Comparison of ENCODE assay signal across 14 mouse cellular contexts in genomic region chr17:56212676-56213075, GRCm38 (mm10). TPM values are rescaled to one million over a fixed set of nuclear protein-coding genes. Genes with fewer than 3 reads are reported as not detected.
DNase-seq lines count a peak whose midpoint lies in the region; ATAC-seq and TF ChIP-seq lines count a peak whose summit lies in the region.
"Had no signal": no experiment of that assay in that cellular context is flagged by ENCODE, and none has a peak within 500 bp of the region (broad histone marks: within the 10 kb centered on the region; RNA-seq: fewer than 3 reads in every experiment).

No protein-coding gene starts in this region.

- no peak overlapping the region for H3K4me2 ChIP-seq in intestine, embryonic 15.5 days (replicated peaks)
- no peak overlapping the region for H3K4me2 ChIP-seq in intestine, postnatal 0 days (replicated peaks; ENCODE audit: low read depth)
- H3K4me2 ChIP-seq in liver, embryonic 13.5 days = no peak overlapping the region; the same call in 1 of the 2 replicates
- no peak overlapping the region for H3K4me2 ChIP-seq in forebrain, embryonic 13.5 days
- H3K4me2 ChIP-seq in hindbrain, postnatal 0 days (ENCODE audit: low read depth, low read length) = no peak overlapping the region
- H3K4me2 ChIP-seq: embryonic facial prominence, embryonic 15.5 days; hindbrain, embryonic 13.5 days had no signal

- 25% methylated on average over 6 of the region's 6 CpGs for WGBS in intestine, embryonic 15.5 days
- WGBS in intestine, postnatal 0 days = 30% methylated on average over 6 of the region's 6 CpGs
- WGBS in liver, embryonic 13.5 days (ENCODE audit: insufficient replicate concordance) = 34% methylated on average over 6 of the region's 6 CpGs
- 80% methylated on average over 6 of the region's 6 CpGs for WGBS in forebrain, embryonic 13.5 days
- WGBS in hindbrain, postnatal 0 days = 79% methylated on average over 6 of the region's 6 CpGs

- DNase-seq in liver, embryonic 13.5 days = no peak
- DNase-seq in lung, postnatal 25 days (ENCODE audit: low spot score) = peak; percentile 57
- no peak for DNase-seq in hindbrain, postnatal 0 days (ENCODE audit: low spot score)
- DNase-seq in gastrocnemius, adult 8-10 months (ENCODE audit: low spot score in 2 of 2) = no peak
- DNase-seq: cerebellum, adult 11 months; heart, adult 2 months; kidney, adult 18-20 months; spleen, adult 18-20 months had no signal

- no peak overlapping the region for H3K4me3 ChIP-seq in intestine, embryonic 15.5 days (replicated peaks)
- H3K4me3 ChIP-seq in intestine, postnatal 0 days (ENCODE audit: low read depth, low read length) = no peak overlapping the region
- H3K4me3 ChIP-seq in liver, embryonic 13.5 days (replicated peaks) = no peak overlapping the region
- H3K4me3 ChIP-seq in forebrain, embryonic 13.5 days = no peak overlapping the region
- no peak overlapping the region for H3K4me3 ChIP-seq in hindbrain, postnatal 0 days (ENCODE audit: low read length)
- H3K4me3 ChIP-seq: embryonic facial prominence, embryonic 15.5 days; heart, adult 2 months; hindbrain, embryonic 13.5 days had no signal

- no peaks in the 10 kb centered on the region for H3K27me3 ChIP-seq in intestine, embryonic 15.5 days (replicated peaks)
- no peaks in the 10 kb centered on the region for H3K27me3 ChIP-seq in intestine, postnatal 0 days (replicated peaks; ENCODE audit: control insufficient read depth, insufficient read depth, low read length)
- H3K27me3 ChIP-seq in liver, embryonic 13.5 days = no peaks in the 10 kb centered on the region
- no peaks in the 10 kb centered on the region for H3K27me3 ChIP-seq in forebrain, embryonic 13.5 days
- no peaks in the 10 kb centered on the region for H3K27me3 ChIP-seq in hindbrain, postnatal 0 days (ENCODE audit: insufficient read depth, low read length)
- H3K27me3 ChIP-seq: embryonic facial prominence, embryonic 15.5 days; hindbrain, embryonic 13.5 days had no signal

- H3K27ac ChIP-seq in intestine, embryonic 15.5 days = no peak overlapping the region
- no peak overlapping the region for H3K27ac ChIP-seq in intestine, postnatal 0 days (ENCODE audit: low read depth, low read length)
- peak overlapping the region; percentile 73 for H3K27ac ChIP-seq in liver, embryonic 13.5 days
- H3K27ac ChIP-seq in forebrain, embryonic 13.5 days = no peak overlapping the region
- H3K27ac ChIP-seq in hindbrain, postnatal 0 days = no peak overlapping the region
- H3K27ac ChIP-seq: embryonic facial prominence, embryonic 15.5 days; hindbrain, embryonic 13.5 days had no signal

- H3K4me1 ChIP-seq in intestine, embryonic 15.5 days (replicated peaks) = peaks cover 15% of the 10 kb centered on the region
- H3K4me1 ChIP-seq in intestine, postnatal 0 days (replicated peaks; ENCODE audit: control insufficient read depth, insufficient read depth, low read length) = peaks cover under 1% of the 10 kb centered on the region; the same call in 1 of the 2 replicates
- peaks cover 51% of the 10 kb centered on the region for H3K4me1 ChIP-seq in liver, embryonic 13.5 days (replicated peaks)
- peaks cover 23% of the 10 kb centered on the region for H3K4me1 ChIP-seq in forebrain, embryonic 13.5 days
- H3K4me1 ChIP-seq in hindbrain, postnatal 0 days (ENCODE audit: insufficient read depth, low read length) = peaks cover 12% of the 10 kb centered on the region

- H3K9ac ChIP-seq in intestine, embryonic 15.5 days = no peak overlapping the region
- no peak overlapping the region for H3K9ac ChIP-seq in intestine, postnatal 0 days (ENCODE audit: low read depth, low read length)
- H3K9ac ChIP-seq in liver, embryonic 13.5 days = no peak overlapping the region
- no peak overlapping the region for H3K9ac ChIP-seq in forebrain, embryonic 13.5 days
- no peak overlapping the region for H3K9ac ChIP-seq in hindbrain, postnatal 0 days (replicated peaks; ENCODE audit: low read length)
- H3K9ac ChIP-seq: embryonic facial prominence, embryonic 15.5 days; hindbrain, embryonic 13.5 days had no signal

- TF ChIP-seq CTCF in intestine, postnatal 0 days (IDR thresholded peaks at IDR 0.05; ENCODE audit: low read depth) = no peak
- no peak for TF ChIP-seq CTCF in hindbrain, postnatal 0 days (IDR thresholded peaks at IDR 0.05; ENCODE audit: low read depth)

- peaks cover 32% of the 10 kb centered on the region for H3K36me3 ChIP-seq in intestine, embryonic 15.5 days
- peaks cover 53% of the 10 kb centered on the region for H3K36me3 ChIP-seq in intestine, postnatal 0 days (ENCODE audit: control insufficient read depth, insufficient read depth)
- H3K36me3 ChIP-seq in liver, embryonic 13.5 days = peaks cover 44% of the 10 kb centered on the region
- H3K36me3 ChIP-seq in forebrain, embryonic 13.5 days (ENCODE audit: poor library complexity, severe bottlenecking) = peaks cover 54% of the 10 kb centered on the region
- H3K36me3 ChIP-seq in hindbrain, postnatal 0 days (ENCODE audit: insufficient read depth, low read length) = peaks cover 44% of the 10 kb centered on the region

- ATAC-seq in intestine, embryonic 15.5 days = peak; percentile 53; the same call in 1 of the 2 replicates
- no peak for ATAC-seq in intestine, postnatal 0 days
- ATAC-seq in granulocyte monocyte progenitor cell, adult 5-6 weeks (replicated peaks; ENCODE audit: poor library complexity, severe bottlenecking) = peak; percentile 72
- ATAC-seq in liver, embryonic 13.5 days (ENCODE audit: low read depth) = peak; percentile 57
- ATAC-seq in forebrain, embryonic 13.5 days = no peak
- ATAC-seq in hindbrain, postnatal 0 days = no peak

- no peaks in the 10 kb centered on the region for H3K9me3 ChIP-seq in intestine, embryonic 15.5 days
- H3K9me3 ChIP-seq in intestine, postnatal 0 days (ENCODE audit: control insufficient read depth) = no peaks in the 10 kb centered on the region
- H3K9me3 ChIP-seq in liver, embryonic 13.5 days (replicated peaks) = no peaks in the 10 kb centered on the region
- no peaks in the 10 kb centered on the region for H3K9me3 ChIP-seq in forebrain, embryonic 13.5 days (replicated peaks)
- no peaks in the 10 kb centered on the region for H3K9me3 ChIP-seq in hindbrain, postnatal 0 days (ENCODE audit: low read length)
- H3K9me3 ChIP-seq: embryonic facial prominence, embryonic 15.5 days; hindbrain, embryonic 13.5 days had no signal

RNA-seq across cellular contexts. Expression of gene Dpp9, which starts 6.0 kb away (rescaled TPM):
- polyA plus RNA-seq in intestine, embryonic 15.5 days (2015; fragmentation: Nextera tagmentation; extraction: Ambion mirVana) = 32.8 and 35.0 TPM in 2 replicates
- polyA plus RNA-seq in intestine, postnatal 0 days (2015; fragmentation: Nextera tagmentation; extraction: Ambion mirVana) = 10.6 and 12.0 TPM in 2 replicates
- 39.7 and 46.0 TPM in 2 replicates for total RNA-seq in granulocyte monocyte progenitor cell, adult 5-6 weeks (2014; fragmentation: Nextera tagmentation)
- 14.0 and 19.6 TPM in 2 replicates for total RNA-seq in granulocyte monocyte progenitor cell, adult 5-6 weeks (2017)
- polyA plus RNA-seq in liver, embryonic 13.5 days (2015; fragmentation: Nextera tagmentation; extraction: Ambion mirVana) = 19.6 and 23.0 TPM in 2 replicates
- 32.5 and 33.0 TPM in 2 replicates for polyA plus RNA-seq in forebrain, embryonic 13.5 days (2015; fragmentation: Nextera tagmentation; extraction: Ambion mirVana)
- total RNA-seq in hindbrain, postnatal 0 days (2014; rRNA removed) = 30.3 and 31.3 TPM in 2 replicates
- 18.9 and 19.0 TPM in 2 replicates for polyA plus RNA-seq in hindbrain, postnatal 0 days (2015; fragmentation: Nextera tagmentation; extraction: Ambion mirVana)
- 10 to 100 TPM; 37.9 to 45.7 (median 43.0) TPM for total RNA-seq in gastrocnemius, adult 8-10 months (2022)

RNA-seq across cellular contexts. Expression of gene Mydgf, which starts 29.0 kb away (rescaled TPM):
- 105 and 127 TPM in 2 replicates for polyA plus RNA-seq in intestine, embryonic 15.5 days (2015; fragmentation: Nextera tagmentation; extraction: Ambion mirVana)
- polyA plus RNA-seq in intestine, postnatal 0 days (2015; fragmentation: Nextera tagmentation; extraction: Ambion mirVana) = 83.5 and 90.5 TPM in 2 replicates
- 62.2 and 62.6 TPM in 2 replicates for total RNA-seq in granulocyte monocyte progenitor cell, adult 5-6 weeks (2014; fragmentation: Nextera tagmentation)
- total RNA-seq in granulocyte monocyte progenitor cell, adult 5-6 weeks (2017) = 51.1 and 54.4 TPM in 2 replicates
- 59.2 and 66.7 TPM in 2 replicates for polyA plus RNA-seq in liver, embryonic 13.5 days (2015; fragmentation: Nextera tagmentation; extraction: Ambion mirVana)
- 56.8 and 64.5 TPM in 2 replicates for polyA plus RNA-seq in forebrain, embryonic 13.5 days (2015; fragmentation: Nextera tagmentation; extraction: Ambion mirVana)
- 58.1 and 59.0 TPM in 2 replicates for total RNA-seq in hindbrain, postnatal 0 days (2014; rRNA removed)
- polyA plus RNA-seq in hindbrain, postnatal 0 days (2015; fragmentation: Nextera tagmentation; extraction: Ambion mirVana) = 86.6 and 86.9 TPM in 2 replicates
- total RNA-seq in gastrocnemius, adult 8-10 months (2022) = 10 to 100 TPM; 14.9 to 16.8 (median 15.3) TPM

RNA-seq across cellular contexts. Expression of gene Fem1a, which starts 43.9 kb away (rescaled TPM):
- polyA plus RNA-seq in intestine, embryonic 15.5 days (2015; fragmentation: Nextera tagmentation; extraction: Ambion mirVana) = 12.5 and 12.8 TPM in 2 replicates
- polyA plus RNA-seq in intestine, postnatal 0 days (2015; fragmentation: Nextera tagmentation; extraction: Ambion mirVana) = 7.0 and 8.0 TPM in 2 replicates
- total RNA-seq in granulocyte monocyte progenitor cell, adult 5-6 weeks (2014; fragmentation: Nextera tagmentation) = 16.8 and 17.3 TPM in 2 replicates
- 25.6 and 26.5 TPM in 2 replicates for total RNA-seq in granulocyte monocyte progenitor cell, adult 5-6 weeks (2017)
- polyA plus RNA-seq in liver, embryonic 13.5 days (2015; fragmentation: Nextera tagmentation; extraction: Ambion mirVana) = 6.1 and 7.1 TPM in 2 replicates
- polyA plus RNA-seq in forebrain, embryonic 13.5 days (2015; fragmentation: Nextera tagmentation; extraction: Ambion mirVana) = 16.5 and 19.3 TPM in 2 replicates
- 47.0 and 49.2 TPM in 2 replicates for total RNA-seq in hindbrain, postnatal 0 days (2014; rRNA removed)
- 15.1 and 15.7 TPM in 2 replicates for polyA plus RNA-seq in hindbrain, postnatal 0 days (2015; fragmentation: Nextera tagmentation; extraction: Ambion mirVana)
- total RNA-seq in gastrocnemius, adult 8-10 months (2022) = 100 to 1,000 TPM; 180 to 201 (median 196) TPM

RNA-seq across cellular contexts. Expression of gene Tnfaip8l1, which starts 50.4 kb away (rescaled TPM):
- 11.9 and 12.8 TPM in 2 replicates for polyA plus RNA-seq in intestine, embryonic 15.5 days (2015; fragmentation: Nextera tagmentation; extraction: Ambion mirVana)
- 4.6 and 5.1 TPM in 2 replicates for polyA plus RNA-seq in intestine, postnatal 0 days (2015; fragmentation: Nextera tagmentation; extraction: Ambion mirVana)
- 1.0 and 1.1 TPM in 2 replicates for total RNA-seq in granulocyte monocyte progenitor cell, adult 5-6 weeks (2014; fragmentation: Nextera tagmentation)
- total RNA-seq in granulocyte monocyte progenitor cell, adult 5-6 weeks (2017) = 2.0 and 2.7 TPM in 2 replicates
- 2.7 and 2.9 TPM in 2 replicates for polyA plus RNA-seq in liver, embryonic 13.5 days (2015; fragmentation: Nextera tagmentation; extraction: Ambion mirVana)
- polyA plus RNA-seq in forebrain, embryonic 13.5 days (2015; fragmentation: Nextera tagmentation; extraction: Ambion mirVana) = 8.0 and 8.4 TPM in 2 replicates
- 14.4 and 17.8 TPM in 2 replicates for total RNA-seq in hindbrain, postnatal 0 days (2014; rRNA removed)
- 6.9 and 7.1 TPM in 2 replicates for polyA plus RNA-seq in hindbrain, postnatal 0 days (2015; fragmentation: Nextera tagmentation; extraction: Ambion mirVana)
- total RNA-seq in gastrocnemius, adult 8-10 months (2022) = under 1 TPM; 0.12 to 0.54 (median 0.25) TPM

Comparison
In these comparisons a context has a peak if more than half of its experiments do, and no peak if none do; other contexts are left out.
1. ATAC-seq: peak in intestine, embryonic 15.5 days (single experiment), granulocyte monocyte progenitor cell, adult 5-6 weeks (single experiment) and liver, embryonic 13.5 days (single experiment); none in intestine, postnatal 0 days (single experiment), forebrain, embryonic 13.5 days (single experiment) and hindbrain, postnatal 0 days (single experiment).